Mouse (Mus musculus) liver, embryonic 12.5 days (tissue): Measurements from ENCODE around the gene Fdx1l. TPM values are rescaled to one million over a fixed set of nuclear protein-coding genes. Genes with fewer than 3 reads are reported as not detected.
A peak's percentile ranks its signal among the peaks of the same experiment; 100 is the strongest.

Experiments
- ATAC-seq: fragments of 200-750 bp; cut with Nextera tagmentation; 2 replicates; pipeline ENCODE4 v1.8.0; 2017; ENCODE audit warnings: moderate number of reproducible peaks, mild to moderate bottlenecking, moderate library complexity
- H3K27ac ChIP-seq: fragments of 300-500 bp; sonication (generic); 2 replicates; pipeline ENCODE4 v1.5.1; 2016; ENCODE audit warnings: mild to moderate bottlenecking
- H3K27me3 ChIP-seq: fragments of 300-500 bp; sonication (generic); replicated peaks from 2 replicates; pipeline ENCODE4 v1.6.1; 2016; ENCODE audit warnings: mild to moderate bottlenecking, moderate library complexity
- H3K36me3 ChIP-seq: fragments of 300-500 bp; sonication (generic); 2 replicates; pipeline ENCODE4 v1.6.1; 2016; ENCODE audit warnings: mild to moderate bottlenecking, moderate library complexity
- H3K4me1 ChIP-seq: fragments of 300-500 bp; sonication (generic); 2 replicates; pipeline ENCODE4 v1.6.1; 2016
- H3K4me2 ChIP-seq: fragments of 300-500 bp; sonication (generic); 2 replicates; pipeline ENCODE4 v1.6.1; 2016; ENCODE audit warnings: mild to moderate bottlenecking, moderate library complexity
- H3K4me3 ChIP-seq: fragments of 300-500 bp; sonication (generic); 2 replicates; pipeline ENCODE4 v1.5.1; 2016; ENCODE audit warnings: mild to moderate bottlenecking, moderate library complexity
- H3K9ac ChIP-seq: fragments of 300-500 bp; sonication (generic); 2 replicates; pipeline ENCODE4 v1.6.1; 2016; ENCODE audit warnings: mild to moderate bottlenecking, moderate library complexity
- H3K9me3 ChIP-seq: fragments of 300-500 bp; sonication (generic); replicated peaks from 2 replicates; pipeline ENCODE4 v1.6.1; 2016; ENCODE audit warnings: mild to moderate bottlenecking, moderate library complexity
- WGBS: fragments of 180-500 bp; shearing (Covaris S2); methylation state at CpG from one replicate; pipeline ENCODE4 v1.1.7; 2016; ENCODE audit not compliant: insufficient replicate concordance; 5-methylcytosine and 5-hydroxymethylcytosine counted together
- polyA plus RNA-seq: library from polyadenylated mRNA; unstranded; fragments of >200 nt; fragmentation: Nextera tagmentation; extraction: Ambion mirVana; gene quantifications from 2 replicates; pipeline ENCODE4 v1.2.1, GENCODE M21; 2016

Gene Fdx1l
- 48.7 and 49.6 TPM in 2 replicates for polyA plus RNA-seq

DNA sequence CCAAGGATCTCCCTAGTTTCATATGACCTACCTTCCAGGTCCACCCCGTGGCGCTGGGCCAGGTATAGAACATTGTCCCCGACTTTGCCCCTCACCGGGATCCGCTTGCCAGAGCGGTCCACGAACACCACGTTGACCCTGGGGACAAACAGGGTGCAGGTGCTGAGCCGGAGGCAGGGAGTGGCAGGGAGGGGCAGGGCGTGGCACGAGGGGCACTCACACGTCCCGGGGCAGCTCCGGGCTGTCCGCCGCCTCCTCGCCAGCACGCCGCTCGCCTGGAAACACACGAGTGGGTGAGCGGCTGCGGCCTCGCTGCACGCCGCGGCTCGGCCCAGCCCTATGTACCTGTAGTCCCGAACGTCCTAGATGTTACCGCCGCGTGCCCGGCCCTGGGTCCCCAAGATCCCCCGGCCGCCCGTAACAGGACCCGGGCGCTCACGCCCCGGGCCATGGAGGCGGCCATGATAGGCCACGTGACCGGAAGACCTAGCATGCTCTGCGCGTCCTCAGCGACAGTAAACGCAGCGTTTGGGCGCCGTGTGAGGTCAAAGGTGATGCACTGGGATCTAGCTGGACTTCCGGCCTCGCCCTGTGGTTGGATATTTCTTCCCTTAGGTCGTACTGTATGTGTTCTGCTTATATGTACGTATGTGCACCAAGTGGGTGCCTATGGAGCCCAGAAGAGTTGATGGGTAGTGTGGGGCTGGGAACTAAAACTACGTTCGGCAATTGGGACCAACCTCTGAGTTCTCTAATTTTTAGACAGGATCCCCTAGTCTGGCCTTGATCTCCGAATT, at the start of gene Fdx1l, which contains the start of gene Gm49373:
TSS of gene Fdx1l (minus strand) at position 571 of the 797 bp plus-strand sequence.
TSS of gene Gm49373 (minus strand) at position 53 of the 797 bp plus-strand sequence.
- Histone ChIP-seq H3K9me3 (no peaks in the 10 kb centered on the region), H3K27me3 (no peaks in the 10 kb centered on the region), H3K36me3 (peaks cover 77% of the 10 kb centered on the region), H3K4me1 (peaks cover 33% of the 10 kb centered on the region), H3K4me3 (peak within 1 kb of the TSS; percentile 87), H3K9ac (peak within 1 kb of the TSS; percentile 85), H3K4me2 (peak within 1 kb of the TSS; percentile 93), H3K27ac (peak within 1 kb of the TSS; percentile 73)
- 1% methylated on average over 58 of the region's 58 CpGs for WGBS
- peak; percentile 91 for ATAC-seq

- no peaks in the 10 kb centered on the region for H3K9me3 ChIP-seq
- H3K4me3 ChIP-seq, result no peak overlapping the region
- H3K9ac ChIP-seq, result no peak overlapping the region
- 82% methylated on average over 16 of the region's 16 CpGs for WGBS
- ATAC-seq, result no peak
- peaks cover 50% of the 10 kb centered on the region for H3K36me3 ChIP-seq
- H3K4me2 ChIP-seq, result no peak overlapping the region
- 0 out of 2 replicates have a peak, but pooled peaks cover 4% of the 10 kb centered on the region for H3K4me1 ChIP-seq
- no peaks in the 10 kb centered on the region for H3K27me3 ChIP-seq
- no peak overlapping the region for H3K27ac ChIP-seq
Measured at GRCm38 (mm10) chr9:21121483-21121882, 48.1 kb upstream of the Fdx1l start.

GRCm38 (mm10) chr9:21117073-21117472, 43.7 kb upstream of the Fdx1l start:
- Histone ChIP-seq H3K27me3 (no peaks in the 10 kb centered on the region), H3K4me1 (no peaks in the 10 kb centered on the region), H3K36me3 (peaks cover 20% of the 10 kb centered on the region), H3K9ac (no peak overlapping the region), H3K4me2 (no peak overlapping the region), H3K9me3 (no peaks in the 10 kb centered on the region), H3K27ac (no peak overlapping the region), H3K4me3 (no peak overlapping the region)
- 62% methylated on average over 6 of the region's 6 CpGs for WGBS
- no peak for ATAC-seq

GRCm38 (mm10) chr9:21115105-21115504, 41.7 kb upstream of the Fdx1l start:
- ATAC-seq, result no peak
- H3K4me1 ChIP-seq, result no peaks in the 10 kb centered on the region; the same call in 1 of the 2 replicates
- no peak overlapping the region for H3K4me2 ChIP-seq
- no peaks in the 10 kb centered on the region for H3K27me3 ChIP-seq
- H3K9me3 ChIP-seq, result no peaks in the 10 kb centered on the region
- WGBS, result 75% methylated on average over 8 of the region's 8 CpGs
- H3K36me3 ChIP-seq, result peaks cover 4% of the 10 kb centered on the region
- H3K9ac ChIP-seq, result no peak overlapping the region
- H3K27ac ChIP-seq, result no peak overlapping the region
- H3K4me3 ChIP-seq, result no peak overlapping the region

DNA sequence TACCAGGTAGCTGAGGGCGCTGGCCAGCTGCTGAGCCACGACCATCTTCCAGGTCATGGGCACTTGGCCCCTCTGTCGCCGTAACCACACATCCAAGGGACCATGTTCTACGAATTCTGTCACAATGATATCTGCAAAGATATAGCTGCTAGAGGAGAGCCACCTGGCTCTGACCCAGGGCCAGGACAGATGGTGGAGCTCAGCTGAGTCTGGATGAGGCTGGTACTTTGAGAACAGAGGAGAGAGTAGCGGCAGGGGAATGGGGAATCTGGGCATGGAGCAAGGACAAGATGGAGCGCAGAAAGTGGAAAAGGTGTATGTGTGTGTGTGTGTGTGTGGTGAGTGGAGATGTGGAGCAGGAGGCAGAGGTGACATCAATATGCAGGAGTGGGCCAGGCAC, 40.8 kb upstream of the Fdx1l start:
- 78% methylated on average over 7 of the region's 7 CpGs for WGBS
- H3K9ac ChIP-seq, result no peak overlapping the region
- H3K4me3 ChIP-seq, result no peak overlapping the region

DNA sequence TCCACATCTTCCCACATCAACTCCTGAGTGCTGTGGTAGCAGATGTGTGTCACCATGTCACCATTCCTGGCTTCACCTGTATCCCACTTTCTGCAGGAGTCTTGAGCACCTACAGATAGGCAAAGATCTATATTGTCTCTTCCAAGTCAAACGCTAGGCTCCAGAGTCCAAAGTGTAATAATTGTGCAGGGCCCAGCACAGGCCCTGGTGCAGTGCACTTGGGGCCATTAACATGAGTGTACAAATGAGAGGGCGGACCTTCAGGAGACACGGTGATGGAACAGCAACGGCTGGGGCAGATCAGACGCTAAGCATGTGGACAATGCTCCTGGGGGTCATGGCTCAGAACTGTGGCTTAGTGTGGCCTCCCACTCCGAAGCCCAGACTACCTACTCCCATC, 40.3 kb upstream of the Fdx1l start:
- no peak for ATAC-seq
- no peaks in the 10 kb centered on the region for H3K27me3 ChIP-seq
- no peak overlapping the region for H3K4me2 ChIP-seq
- H3K9me3 ChIP-seq, result no peaks in the 10 kb centered on the region
- H3K36me3 ChIP-seq, result no peaks in the 10 kb centered on the region
- 81% methylated on average over 6 of the region's 6 CpGs for WGBS
- no peak overlapping the region for H3K4me3 ChIP-seq
- H3K9ac ChIP-seq, result no peak overlapping the region
- no peak overlapping the region for H3K27ac ChIP-seq
- no peaks in the 10 kb centered on the region; the same call in 1 of the 2 replicates for H3K4me1 ChIP-seq

More for the DNA sequence above, 40.8 kb upstream of the Fdx1l start:
- Histone ChIP-seq H3K4me1 (no peaks in the 10 kb centered on the region; the same call in 1 of the 2 replicates), H3K4me2 (no peak overlapping the region), H3K9me3 (no peaks in the 10 kb centered on the region), H3K27ac (no peak overlapping the region), H3K27me3 (no peaks in the 10 kb centered on the region), H3K36me3 (no peaks in the 10 kb centered on the region)
- ATAC-seq, result no peak

- H3K36me3 ChIP-seq, result peaks cover 3% of the 10 kb centered on the region; the same call in 1 of the 2 replicates
- no peaks in the 10 kb centered on the region for H3K9me3 ChIP-seq
- H3K4me3 ChIP-seq, result no peak overlapping the region
- WGBS, result 58% methylated on average over 23 of the region's 23 CpGs
- peak overlapping the region; percentile 8; the same call in 1 of the 2 replicates for H3K4me2 ChIP-seq
- no peak for ATAC-seq
- H3K27ac ChIP-seq, result peak overlapping the region; percentile 86; the same call in 1 of the 2 replicates
- no peak overlapping the region for H3K9ac ChIP-seq
- peaks cover 40% of the 10 kb centered on the region for H3K4me1 ChIP-seq
- no peaks in the 10 kb centered on the region for H3K27me3 ChIP-seq
Measured at GRCm38 (mm10) chr9:21107607-21108237, 34.3 kb upstream of the Fdx1l start.

- 40% methylated on average over 5 of the region's 5 CpGs for WGBS
Measured at GRCm38 (mm10) chr9:21105760-21106564, 32.5 kb upstream of the Fdx1l start.

DNA sequence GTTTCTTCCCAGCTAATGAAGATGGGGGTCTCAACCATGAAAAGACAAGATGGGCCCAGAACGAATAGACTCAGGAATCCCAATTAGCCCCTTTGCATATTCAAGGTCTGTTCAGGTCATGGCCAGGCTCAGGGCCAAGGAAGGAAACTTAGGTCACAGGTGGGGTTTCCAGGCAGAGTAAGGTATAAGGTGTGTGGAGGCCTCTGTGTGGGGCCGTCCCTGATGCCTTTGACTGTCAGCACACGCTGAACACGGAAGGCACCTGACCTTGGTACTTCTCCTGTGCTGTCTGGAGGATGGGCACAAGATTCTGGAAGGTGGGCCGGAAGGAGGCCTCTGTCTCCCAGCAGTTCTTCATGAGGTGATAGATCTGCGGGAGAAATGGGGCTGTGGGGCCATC, 31.4 kb upstream of the Fdx1l start:
- Histone ChIP-seq H3K9me3 (no peaks in the 10 kb centered on the region), H3K4me2 (no peak overlapping the region; the same call in 1 of the 2 replicates), H3K36me3 (peaks cover 15% of the 10 kb centered on the region; the same call in 1 of the 2 replicates), H3K4me1 (peaks cover 59% of the 10 kb centered on the region), H3K27me3 (no peaks in the 10 kb centered on the region), H3K27ac (peak overlapping the region; percentile 86; the same call in 1 of the 2 replicates), H3K4me3 (no peak overlapping the region), H3K9ac (no peak overlapping the region; the same call in 1 of the 2 replicates)
- 86% methylated on average over 6 of the region's 6 CpGs for WGBS
- no peak for ATAC-seq

More at GRCm38 (mm10) chr9:21105760-21106564, 32.5 kb upstream of the Fdx1l start:
- ATAC-seq, result peak; percentile 86
- Histone ChIP-seq H3K4me2 (peak overlapping the region; percentile 49), H3K27ac (peak overlapping the region; percentile 86), H3K9ac (peak overlapping the region; percentile 35), H3K9me3 (no peaks in the 10 kb centered on the region), H3K27me3 (no peaks in the 10 kb centered on the region), H3K36me3 (peaks cover 15% of the 10 kb centered on the region; the same call in 1 of the 2 replicates), H3K4me3 (no peak overlapping the region), H3K4me1 (peaks cover 48% of the 10 kb centered on the region)

DNA sequence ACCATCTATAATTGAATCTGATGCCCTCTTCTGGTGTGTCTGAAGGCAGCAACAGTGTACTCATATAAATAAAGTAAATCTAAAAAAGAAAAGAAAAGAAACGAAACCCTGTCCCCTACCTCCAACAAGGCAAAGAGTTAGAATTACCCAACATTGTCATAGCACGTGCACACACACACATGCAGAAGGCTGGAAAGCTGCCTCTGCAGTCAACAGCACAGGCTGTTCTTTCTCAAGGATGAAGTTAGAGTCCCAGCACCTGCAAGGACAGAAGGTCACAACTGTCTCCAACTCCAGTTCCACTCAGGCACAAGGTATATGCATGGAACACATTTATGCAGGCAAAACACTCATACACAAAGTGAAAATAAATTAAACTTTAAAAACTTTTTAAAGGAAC, 28.7 kb upstream of the Fdx1l start:
- 74% methylated on average over 2 of the region's 2 CpGs for WGBS

GRCm38 (mm10) chr9:21100447-21101161, 27.2 kb upstream of the Fdx1l start:
- ATAC-seq, result peak; percentile 20; the same call in 1 of the 2 replicates
- H3K4me1 ChIP-seq, result peaks cover 58% of the 10 kb centered on the region
- peak overlapping the region; percentile 48 for H3K4me2 ChIP-seq
- peak overlapping the region; percentile 3; the same call in 1 of the 2 replicates for H3K9ac ChIP-seq
- no peaks in the 10 kb centered on the region for H3K27me3 ChIP-seq
- H3K9me3 ChIP-seq, result no peaks in the 10 kb centered on the region
- peaks cover 15% of the 10 kb centered on the region; the same call in 1 of the 2 replicates for H3K36me3 ChIP-seq
- peak overlapping the region; percentile 4; the same call in 1 of the 2 replicates for H3K27ac ChIP-seq
- WGBS, result 22% methylated on average over 15 of the region's 15 CpGs
- H3K4me3 ChIP-seq, result no peak overlapping the region

More for the DNA sequence above, 28.7 kb upstream of the Fdx1l start:
- Histone ChIP-seq H3K9me3 (no peaks in the 10 kb centered on the region), H3K27ac (no peak overlapping the region), H3K36me3 (peaks cover 15% of the 10 kb centered on the region; the same call in 1 of the 2 replicates), H3K27me3 (no peaks in the 10 kb centered on the region), H3K4me3 (no peak overlapping the region), H3K4me1 (peaks cover 72% of the 10 kb centered on the region), H3K4me2 (no peak overlapping the region), H3K9ac (no peak overlapping the region)
- no peak for ATAC-seq
